Mouse (Mus musculus) regulatory T cell (primary cell): Measurements from ENCODE around the gene Pik3r6.

Source experiments
- in situ Hi-C: fragments of 300-600 bp; cut with MboI, MseI; formaldehyde crosslinking; loops from one replicate; pipeline ENCODE4 v1.15.1; 2025; ENCODE audit warnings: high pct_unique_total_duplicates

Gene Pik3r6

DNA sequence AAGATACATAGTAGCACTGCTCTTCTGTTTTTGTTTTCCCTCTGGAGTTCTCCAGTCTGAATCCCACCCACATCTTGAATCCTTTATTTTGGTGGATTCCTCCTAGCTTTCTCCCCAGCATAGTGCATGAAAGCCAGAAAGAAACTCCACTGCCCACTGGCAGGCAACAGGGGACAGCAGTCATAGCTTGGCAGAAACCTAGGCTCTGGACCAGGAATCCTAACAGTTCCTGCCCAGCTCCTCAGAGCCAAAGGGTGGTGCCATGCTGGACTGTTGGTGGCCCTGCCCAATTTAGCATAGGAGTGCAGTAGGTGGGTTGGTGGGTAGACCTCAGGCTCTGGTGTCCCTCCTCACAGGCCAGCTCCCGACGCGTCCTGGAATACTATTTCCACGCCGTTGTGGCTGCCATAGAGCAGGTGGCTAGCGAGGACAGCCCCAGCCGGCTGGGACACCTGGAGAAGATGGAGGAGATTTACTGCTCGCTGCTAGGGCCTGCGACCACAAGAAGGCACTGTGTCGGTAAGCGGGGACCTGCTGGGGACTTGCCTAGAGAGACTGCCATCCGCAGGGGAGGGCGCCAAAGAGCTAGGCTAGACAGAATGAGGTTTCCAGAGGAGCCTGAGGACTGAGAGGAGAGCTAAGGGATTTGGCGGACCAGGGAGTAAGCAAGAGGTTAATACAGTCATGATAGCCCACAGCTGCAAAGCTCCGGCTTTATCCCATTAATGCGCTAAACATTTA lies 28.4 kb downstream of the Pik3r6 start:
- in situ Hi-C loops, result no loop called here

DNA sequence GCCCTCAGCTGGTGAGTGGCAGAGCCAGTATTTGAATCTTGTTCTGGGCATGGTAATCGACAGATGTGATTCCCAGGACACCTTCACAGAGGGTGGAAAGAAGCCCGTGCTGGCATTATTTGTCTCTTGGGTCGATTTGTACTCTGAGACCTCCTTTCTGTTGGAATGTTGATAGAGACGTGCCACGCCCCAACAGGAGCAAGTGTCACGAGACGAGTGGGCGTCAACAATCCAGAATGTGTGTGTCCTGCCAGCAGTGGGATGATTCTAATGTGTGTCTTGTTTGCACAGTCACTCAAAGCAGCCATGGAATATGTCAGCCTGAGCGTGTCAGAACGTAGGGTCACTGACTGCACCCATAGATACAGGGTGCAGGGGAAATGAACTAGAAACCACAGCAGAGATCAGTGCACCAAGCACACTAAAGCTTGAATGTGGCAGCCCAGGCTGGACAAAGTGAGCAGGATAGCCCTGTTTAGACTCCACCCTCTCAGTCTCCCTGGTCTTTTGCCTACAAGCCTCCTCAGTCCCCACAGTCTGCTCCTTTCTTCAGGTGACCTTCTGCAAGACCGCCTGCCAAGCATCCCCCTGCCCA lies 29.2 kb downstream of the Pik3r6 start:
- in situ Hi-C loops, result no loop called here

GRCm38 (mm10) chr11:68532773-68533172 lies 30.0 kb downstream of the Pik3r6 start:
- in situ Hi-C loops, result no loop called here

- in situ Hi-C loops, result no loop called here
These were observed 31.2 kb downstream of the Pik3r6 start for GRCm38 (mm10) chr11:68533971-68534475.

GRCm38 (mm10) chr11:68536026-68536425 lies 33.2 kb downstream of the Pik3r6 start:
- in situ Hi-C loops, result no loop called here

DNA sequence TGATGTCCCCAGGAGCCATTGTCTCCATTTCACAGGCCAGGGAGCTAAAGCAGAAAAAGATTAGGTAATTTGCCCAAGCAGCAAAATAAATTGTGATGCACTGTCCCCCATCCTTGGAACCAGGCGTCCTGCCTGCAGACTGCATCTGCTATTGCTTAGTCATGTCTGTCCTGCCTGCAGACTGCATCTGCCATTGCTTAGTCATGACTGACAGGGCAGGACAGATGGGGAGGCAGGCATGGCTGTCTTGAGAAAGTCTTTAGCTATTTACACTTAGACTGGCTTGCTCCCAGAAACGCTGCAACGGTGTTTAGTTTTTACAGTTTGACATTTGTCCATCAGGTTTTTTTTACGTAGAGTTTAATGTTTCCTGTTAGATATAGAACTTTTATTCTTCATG lies 33.6 kb downstream of the Pik3r6 start:
- in situ Hi-C loops, result no loop called here

GRCm38 (mm10) chr11:68539621-68540020 lies 36.8 kb downstream of the Pik3r6 start:
- in situ Hi-C loops, result no loop called here

DNA sequence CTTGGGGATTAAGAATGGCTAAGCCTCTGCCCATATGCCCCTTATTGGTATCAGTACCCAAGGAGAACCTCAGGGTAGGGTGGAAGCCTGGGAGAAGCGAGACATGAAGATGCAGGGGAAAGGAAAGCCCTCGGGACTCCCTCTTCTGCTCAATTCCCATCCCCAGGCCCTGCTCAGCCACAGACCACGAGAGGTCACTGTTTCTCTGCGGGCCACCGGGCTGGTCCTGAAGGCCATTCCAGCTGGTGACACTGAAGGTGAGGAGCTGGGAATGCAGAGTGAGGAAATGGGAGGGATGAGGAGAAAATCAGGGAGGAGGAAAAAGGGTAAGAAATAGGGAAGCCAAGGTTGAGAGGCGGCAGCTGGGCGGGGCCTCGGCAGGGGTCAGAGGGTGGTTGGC lies 41.7 kb downstream of the Pik3r6 start:
- in situ Hi-C loops, result no loop called here

DNA sequence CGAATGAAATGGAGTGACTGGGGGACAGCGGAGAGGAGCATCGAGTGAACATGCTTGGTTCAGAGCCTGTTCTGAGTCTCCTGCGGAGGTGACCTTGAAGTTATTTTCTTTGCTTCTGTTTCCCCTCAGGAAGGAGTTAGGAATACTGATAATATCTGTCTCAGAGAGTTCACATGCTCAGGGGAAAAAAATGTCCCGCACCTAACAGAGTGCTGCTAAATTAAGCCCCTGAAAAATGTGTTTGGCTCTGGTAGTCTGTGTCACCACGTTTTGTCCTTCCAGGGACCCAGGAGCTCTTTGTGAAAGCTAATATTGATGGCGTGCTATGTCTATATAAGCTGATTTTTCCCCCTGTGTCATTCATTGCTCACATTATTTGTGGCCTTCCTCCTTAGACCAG lies 42.4 kb downstream of the Pik3r6 start:
- in situ Hi-C loops, result no loop called here

GRCm38 (mm10) chr11:68545682-68546222 lies 42.9 kb downstream of the Pik3r6 start:
- in situ Hi-C loops, result no loop called here

- in situ Hi-C loops, result no loop called here
These were observed 44.7 kb downstream of the Pik3r6 start for GRCm38 (mm10) chr11:68547484-68547883.

GRCm38 (mm10) chr11:68549597-68549996 lies 46.8 kb downstream of the Pik3r6 start:
- in situ Hi-C loops, result no loop called here

DNA sequence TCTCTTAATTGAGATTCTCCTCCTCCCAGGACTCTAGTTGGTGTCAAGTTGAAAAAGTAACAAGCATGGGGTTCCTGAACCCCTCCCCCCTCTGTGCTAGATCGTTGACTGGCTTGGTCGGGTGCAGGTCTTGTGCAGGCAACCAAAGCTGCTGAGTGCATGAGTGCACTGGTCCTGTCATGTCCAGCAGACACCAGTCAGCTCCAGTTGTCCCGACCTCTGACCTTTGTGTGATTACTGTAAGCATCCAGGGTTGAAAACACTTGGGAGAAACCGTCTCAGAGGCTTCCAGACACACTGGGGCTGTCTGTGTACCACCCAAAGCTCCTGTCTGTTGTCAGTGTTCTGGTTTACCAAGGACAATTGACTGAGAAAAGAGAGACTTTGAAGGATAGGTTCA lies 47.5 kb downstream of the Pik3r6 start:
- in situ Hi-C loops, result no loop called here

GRCm38 (mm10) chr11:68553981-68554471 lies 51.2 kb downstream of the Pik3r6 start:
- in situ Hi-C loops, result no loop called here

- in situ Hi-C loops, result loop anchor here (5.0 kb wide), 1 partner anchor 64 kb away; no protein-coding TSS in a partner anchor
These were observed 53.2 kb downstream of the Pik3r6 start, which contains the start of gene Mfsd6l for GRCm38 (mm10) chr11:68555918-68556584. Gene Mfsd6l, plus strand, starts transcription at chr11:68556186.

DNA sequence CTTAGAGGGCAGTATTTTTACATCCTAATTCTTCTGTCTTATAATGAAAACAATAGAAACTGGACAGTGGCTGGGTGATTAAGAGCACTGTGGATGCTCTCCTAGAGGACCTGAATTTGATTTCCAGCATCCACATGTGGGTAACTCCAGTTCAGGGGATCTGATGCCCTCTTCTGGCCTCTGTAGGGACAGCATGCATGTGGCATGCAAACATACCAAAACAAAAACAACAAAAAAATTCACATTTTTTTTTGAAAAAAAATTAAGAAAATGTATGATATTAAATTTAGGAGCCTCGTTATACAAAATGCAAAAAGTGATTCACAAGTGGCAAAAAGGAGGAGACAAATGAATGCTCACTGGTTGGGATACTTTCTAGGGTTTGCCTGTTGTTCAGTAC lies 56.7 kb downstream of the Pik3r6 start:
- in situ Hi-C loops, result loop anchor here (5.0 kb wide), 1 partner anchor 67 kb away; no protein-coding TSS in a partner anchor

GRCm38 (mm10) chr11:68561957-68562950 lies 59.4 kb downstream of the Pik3r6 start:
- in situ Hi-C loops, result no loop called here

GRCm38 (mm10) chr11:68564356-68565031 lies 61.7 kb downstream of the Pik3r6 start:
- in situ Hi-C loops, result no loop called here

DNA sequence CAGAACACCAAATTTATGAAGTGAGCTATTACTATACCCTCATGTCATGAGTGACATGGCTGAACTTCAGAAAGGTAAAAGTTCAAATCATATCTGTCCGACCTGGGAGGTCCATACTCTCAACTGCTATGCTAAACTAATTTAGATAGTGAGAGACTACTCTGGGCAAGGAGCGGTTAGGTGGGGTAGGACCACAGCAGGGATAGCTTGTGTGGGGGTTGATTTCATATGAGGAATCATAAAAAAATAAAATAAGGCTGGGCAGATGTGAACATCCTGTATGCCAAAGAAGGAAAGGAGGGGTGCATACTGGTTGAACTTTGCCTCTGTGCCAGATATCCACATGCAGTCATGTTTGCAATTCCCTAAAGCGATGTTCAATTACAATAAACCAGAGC lies 62.2 kb downstream of the Pik3r6 start:
- in situ Hi-C loops, result no loop called here

DNA sequence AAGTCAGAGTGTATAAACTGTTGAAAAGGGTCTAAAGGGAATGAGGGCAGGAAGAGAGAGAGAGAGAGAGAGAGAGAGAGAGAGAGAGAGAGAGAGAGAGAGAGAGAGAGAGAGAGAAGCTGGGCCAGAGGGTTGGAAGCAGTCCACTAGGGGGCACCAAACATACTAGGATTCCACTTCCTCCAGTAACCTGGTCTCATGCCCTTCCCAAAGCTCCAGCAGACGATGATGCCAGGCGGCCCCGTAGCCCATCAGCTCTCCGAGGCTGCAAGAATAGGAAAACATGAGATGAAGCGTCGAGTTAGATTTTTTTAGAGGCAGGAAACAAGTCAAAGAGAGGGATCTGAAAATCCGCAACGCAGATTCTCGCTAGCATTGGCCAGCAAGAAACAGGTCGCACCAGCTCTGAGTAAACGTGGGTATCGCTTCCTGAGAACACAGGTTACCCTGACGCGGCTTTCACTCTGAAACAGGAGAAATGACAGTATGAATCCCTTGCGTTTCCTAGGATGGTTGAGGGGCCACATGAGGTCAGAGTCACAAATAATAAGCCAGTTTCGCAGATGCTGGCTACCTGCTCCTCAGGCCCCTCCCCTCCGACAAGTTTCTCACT lies 63.7 kb downstream of the Pik3r6 start:
- in situ Hi-C loops, result no loop called here
